Mouse (Mus musculus) midbrain, embryonic 10.5 days (tissue): Measurements from ENCODE around the gene Ly6g6d. TPM values are rescaled to one million over a fixed set of nuclear protein-coding genes. Genes with fewer than 3 reads are reported as not detected.

ENCODE experiments used
- DNase-seq: peaks from one replicate; pipeline ENCODE4 v3.0.0-alpha.2; 2017; ENCODE audit warnings: low spot score
- H3K27ac ChIP-seq: fragments of 300-500 bp; sonication (generic); replicated peaks from 2 replicates; pipeline ENCODE4 v1.5.1; 2016; ENCODE audit warnings: mild to moderate bottlenecking
- H3K27me3 ChIP-seq: fragments of 300-500 bp; sonication (generic); 2 replicates; pipeline ENCODE4 v1.6.1; 2016; ENCODE audit warnings: low read depth, mild to moderate bottlenecking; ENCODE audit not compliant: poor library complexity, severe bottlenecking
- H3K36me3 ChIP-seq: fragments of 300-500 bp; sonication (generic); 2 replicates; pipeline ENCODE4 v1.6.1; 2016; ENCODE audit warnings: mild to moderate bottlenecking, moderate library complexity
- H3K4me1 ChIP-seq: fragments of 300-500 bp; sonication (generic); 2 replicates; pipeline ENCODE4 v1.6.1; 2016
- H3K4me3 ChIP-seq: fragments of 300-500 bp; sonication (generic); 2 replicates; pipeline ENCODE4 v1.5.1; 2016; ENCODE audit warnings: mild to moderate bottlenecking, moderate library complexity
- H3K9me3 ChIP-seq: fragments of 300-500 bp; sonication (generic); replicated peaks from 2 replicates; pipeline ENCODE4 v1.6.1; 2016; ENCODE audit warnings: mild to moderate bottlenecking
- WGBS: fragments of 180-500 bp; shearing (Covaris S2); methylation state at CpG from one replicate; pipeline ENCODE4 v1.1.7; 2016; 5-methylcytosine and 5-hydroxymethylcytosine counted together
- polyA plus RNA-seq: library from polyadenylated mRNA; unstranded; fragments of >200 nt; fragmentation: Nextera tagmentation; extraction: Ambion mirVana; gene quantifications from 2 replicates; pipeline ENCODE4 v1.2.1, GENCODE M21; 2016

The Ly6g6d gene
- polyA plus RNA-seq, 1 experiment from 2014 or later = 3.5 TPM

GRCm38 (mm10) chr17:35076507-35077176 lies 1.2 kb downstream of the Ly6g6d start, which contains the start of gene Ly6g6e:
Gene Ly6g6e, plus strand, starts transcription at chr17:35076902.
- H3K36me3 ChIP-seq = no peaks in the 10 kb centered on the region
- WGBS = 36% methylated on average over 10 of the region's 10 CpGs
- DNase-seq = no peak
- peaks cover 28% of the 10 kb centered on the region for H3K4me1 ChIP-seq
- peak within 1 kb of the TSS; percentile 45 for H3K4me3 ChIP-seq
- no peaks in the 10 kb centered on the region for H3K9me3 ChIP-seq
- peak within 1 kb of the TSS; percentile 79 for H3K27ac ChIP-seq
- H3K27me3 ChIP-seq = peaks cover 23% of the 10 kb centered on the region

GRCm38 (mm10) chr17:35074097-35074496 lies 3.8 kb downstream of the Ly6g6d start:
- no peak overlapping the region for H3K4me3 ChIP-seq
- no peaks in the 10 kb centered on the region for H3K9me3 ChIP-seq
- no peaks in the 10 kb centered on the region for H3K36me3 ChIP-seq
- H3K27ac ChIP-seq = peak overlapping the region; percentile 14; the same call in 1 of the 2 replicates
- H3K27me3 ChIP-seq = peaks cover 23% of the 10 kb centered on the region
- DNase-seq = no peak
- WGBS = 68% methylated on average over 17 of the region's 17 CpGs
- H3K4me1 ChIP-seq = peaks cover 28% of the 10 kb centered on the region

GRCm38 (mm10) chr17:35071454-35071853 lies 6.4 kb downstream of the Ly6g6d start:
- 87% methylated on average over 9 of the region's 9 CpGs for WGBS
- Histone ChIP-seq H3K9me3 (no peaks in the 10 kb centered on the region), H3K27me3 (peaks cover 26% of the 10 kb centered on the region), H3K36me3 (no peaks in the 10 kb centered on the region), H3K4me3 (no peak overlapping the region), H3K4me1 (peaks cover 9% of the 10 kb centered on the region), H3K27ac (no peak overlapping the region)
- DNase-seq = no peak

- WGBS = 68% methylated on average over 6 of the region's 6 CpGs
Observed at GRCm38 (mm10) chr17:35070556-35071229, 7.2 kb downstream of the Ly6g6d start.

GRCm38 (mm10) chr17:35068213-35068914 lies 9.5 kb downstream of the Ly6g6d start:
- Histone ChIP-seq H3K4me3 (no peak overlapping the region), H3K27ac (no peak overlapping the region), H3K27me3 (peaks cover 57% of the 10 kb centered on the region), H3K9me3 (no peaks in the 10 kb centered on the region), H3K4me1 (peaks cover 29% of the 10 kb centered on the region), H3K36me3 (peaks cover 4% of the 10 kb centered on the region; the same call in 1 of the 2 replicates)
- DNase-seq = no peak
- 87% methylated on average over 17 of the region's 17 CpGs for WGBS

More at GRCm38 (mm10) chr17:35070556-35071229, 7.2 kb downstream of the Ly6g6d start:
- Histone ChIP-seq H3K4me1 (peaks cover 7% of the 10 kb centered on the region), H3K36me3 (no peaks in the 10 kb centered on the region), H3K27ac (no peak overlapping the region), H3K27me3 (peaks cover 34% of the 10 kb centered on the region), H3K4me3 (no peak overlapping the region), H3K9me3 (no peaks in the 10 kb centered on the region)
- no peak for DNase-seq

- Histone ChIP-seq H3K4me3 (peak within 1 kb of the TSS; percentile 52), H3K36me3 (peaks cover 26% of the 10 kb centered on the region), H3K9me3 (no peaks in the 10 kb centered on the region), H3K4me1 (peaks cover 33% of the 10 kb centered on the region), H3K27me3 (peaks cover 74% of the 10 kb centered on the region), H3K27ac (peak within 1 kb of the TSS; percentile 70)
- no peak for DNase-seq
- 41% methylated on average over 10 of the region's 10 CpGs for WGBS
Observed at GRCm38 (mm10) chr17:35066084-35066483, 11.8 kb downstream of the Ly6g6d start, which contains the start of gene Mpig6b. Gene Mpig6b, minus strand, starts transcription at chr17:35066184.

GRCm38 (mm10) chr17:35064951-35065947 lies 12.6 kb downstream of the Ly6g6d start, which contains the start of gene Ly6g6c:
Gene Ly6g6c, plus strand, starts transcription at chr17:35065388.
- H3K27ac ChIP-seq = peak within 1 kb of the TSS; percentile 70
- H3K36me3 ChIP-seq = peaks cover 34% of the 10 kb centered on the region
- H3K4me1 ChIP-seq = peaks cover 41% of the 10 kb centered on the region
- peak; percentile 65 for DNase-seq
- H3K4me3 ChIP-seq = peak within 1 kb of the TSS; percentile 52
- 1% methylated on average over 48 of the region's 48 CpGs for WGBS
- peaks cover 74% of the 10 kb centered on the region for H3K27me3 ChIP-seq
- no peaks in the 10 kb centered on the region for H3K9me3 ChIP-seq

- 37% methylated on average over 10 of the region's 10 CpGs for WGBS
- Histone ChIP-seq H3K27ac (0 out of 2 replicates have a peak overlapping the region, but pooled peaks have one; percentile 28), H3K9me3 (no peaks in the 10 kb centered on the region), H3K4me3 (peak overlapping the region; percentile 52), H3K27me3 (peaks cover 74% of the 10 kb centered on the region), H3K36me3 (peaks cover 38% of the 10 kb centered on the region), H3K4me1 (peaks cover 49% of the 10 kb centered on the region)
- no peak for DNase-seq
Observed at GRCm38 (mm10) chr17:35064378-35064877, 13.4 kb downstream of the Ly6g6d start.

- Histone ChIP-seq H3K9me3 (no peaks in the 10 kb centered on the region), H3K36me3 (peaks cover 38% of the 10 kb centered on the region), H3K27ac (no peak overlapping the region), H3K4me3 (no peak overlapping the region), H3K27me3 (peaks cover 68% of the 10 kb centered on the region), H3K4me1 (peaks cover 54% of the 10 kb centered on the region)
- WGBS = 96% methylated on average over 3 of the region's 3 CpGs
- no peak for DNase-seq
Observed at GRCm38 (mm10) chr17:35063466-35063865, 14.4 kb downstream of the Ly6g6d start.

GRCm38 (mm10) chr17:35061299-35061698 lies 16.6 kb downstream of the Ly6g6d start:
- Histone ChIP-seq H3K4me3 (peak overlapping the region; percentile 88), H3K4me1 (peaks cover 59% of the 10 kb centered on the region), H3K9me3 (no peaks in the 10 kb centered on the region), H3K27me3 (peaks cover 46% of the 10 kb centered on the region), H3K27ac (no peak overlapping the region), H3K36me3 (peaks cover 56% of the 10 kb centered on the region)
- DNase-seq = no peak
- 88% methylated on average over 8 of the region's 8 CpGs for WGBS

- no peak for DNase-seq
- WGBS = 62% methylated on average over 22 of the region's 22 CpGs
- H3K36me3 ChIP-seq = peaks cover 61% of the 10 kb centered on the region
- peaks cover 56% of the 10 kb centered on the region for H3K4me1 ChIP-seq
- H3K4me3 ChIP-seq = peak overlapping the region; percentile 88
- no peaks in the 10 kb centered on the region for H3K9me3 ChIP-seq
- H3K27me3 ChIP-seq = peaks cover 42% of the 10 kb centered on the region
- H3K27ac ChIP-seq = peak overlapping the region; percentile 99; the same call in 1 of the 2 replicates
Observed at GRCm38 (mm10) chr17:35060737-35061297, 17.0 kb downstream of the Ly6g6d start.
